Mouse (Mus musculus) forebrain, embryonic 14.5 days (tissue): ENCODE measurements around the gene Faap100. TPM values are rescaled to one million over a fixed set of nuclear protein-coding genes. Genes with fewer than 3 reads are reported as not detected.
"Not testable (repeated sequence)": the region's sequence is repeated elsewhere in the genome, so short reads cannot be mapped to it uniquely, and the experiment has no call there.

Source experiments
- ATAC-seq: fragments of 200-750 bp; cut with Nextera tagmentation; 2 replicates; pipeline ENCODE4 v1.8.0; 2017; ENCODE audit warnings: mild to moderate bottlenecking, moderate library complexity
- DNase-seq: peaks from one replicate; pipeline ENCODE4 v3.0.0-alpha.2; 2015; ENCODE audit warnings: low spot score
- H3K27ac ChIP-seq: fragments of 300-500 bp; sonication (generic); 2 replicates; pipeline ENCODE4 v1.5.1; 2014; ENCODE audit warnings: low read depth, mild to moderate bottlenecking, control low read depth, low read length, moderate library complexity
- H3K27me3 ChIP-seq: fragments of 300-500 bp; sonication (generic); replicated peaks from 2 replicates; pipeline ENCODE4 v1.6.1; 2014; ENCODE audit warnings: low read length, control low read depth, mixed read lengths; ENCODE audit not compliant: control insufficient read depth, insufficient read depth
- H3K36me3 ChIP-seq: fragments of 300-500 bp; sonication (generic); 2 replicates; pipeline ENCODE4 v1.6.1; 2014; ENCODE audit warnings: low read length, control low read depth; ENCODE audit not compliant: control insufficient read depth, insufficient read depth
- H3K4me1 ChIP-seq: fragments of 300-500 bp; sonication (generic); 2 replicates; pipeline ENCODE4 v1.6.1; 2014; ENCODE audit warnings: antibody characterized with exemption, low read length, control low read depth; ENCODE audit not compliant: control insufficient read depth, insufficient read depth
- H3K4me2 ChIP-seq: fragments of 300-500 bp; sonication (generic); 2 replicates; pipeline ENCODE4 v1.6.1; 2014; ENCODE audit warnings: mild to moderate bottlenecking, control low read depth, low read length
- H3K4me3 ChIP-seq: fragments of 300-500 bp; sonication (generic); 2 replicates; pipeline ENCODE4 v1.5.1; 2014; ENCODE audit warnings: low read depth, low read length, control low read depth
- H3K9ac ChIP-seq: fragments of 300-500 bp; sonication (generic); 2 replicates; pipeline ENCODE4 v1.6.1; 2014; ENCODE audit warnings: mild to moderate bottlenecking, low read length, control low read depth, moderate library complexity
- H3K9me3 ChIP-seq: fragments of 300-500 bp; sonication (generic); replicated peaks from 2 replicates; pipeline ENCODE4 v1.6.1; 2016; ENCODE audit warnings: low read length, control low read depth, mixed read lengths; ENCODE audit not compliant: control insufficient read depth
- WGBS: fragments of 180-500 bp; shearing (Covaris S2); extraction: QIAGEN DNeasy Blood & Tissue Kit; methylation state at CpG from one replicate; pipeline ENCODE4 v1.1.7; 2014; 5-methylcytosine and 5-hydroxymethylcytosine counted together
- polyA plus RNA-seq: library from polyadenylated mRNA; unstranded; fragments of >200 nt; fragmentation: Nextera tagmentation; extraction: Ambion mirVana; gene quantifications from 2 replicates; pipeline ENCODE4 v1.2.1, GENCODE M21; 2014

Faap100 gene
- polyA plus RNA-seq, 1 experiment from 2014 or later, result 51.7 TPM

GRCm38 (mm10) chr11:120350711-120351110 lies 27.9 kb downstream of the Faap100 start:
- H3K27ac ChIP-seq, result peak overlapping the region; percentile 99
- H3K4me1 ChIP-seq, result peaks cover 16% of the 10 kb centered on the region
- peak overlapping the region; percentile 100 for H3K9ac ChIP-seq
- no peaks in the 10 kb centered on the region for H3K27me3 ChIP-seq
- 20% methylated on average over 11 of the region's 11 CpGs for whole genome bisulfite sequencing
- H3K36me3 ChIP-seq, result peaks cover 10% of the 10 kb centered on the region
- peak overlapping the region; percentile 99 for H3K4me2 ChIP-seq
- H3K4me3 ChIP-seq, result peak overlapping the region; percentile 100
- DNase-seq (no peak), ATAC-seq (no peak)
- no peaks in the 10 kb centered on the region for H3K9me3 ChIP-seq

- Histone ChIP-seq H3K4me2 (peak overlapping the region; percentile 99), H3K27me3 (no peaks in the 10 kb centered on the region), H3K27ac (peak overlapping the region; percentile 99), H3K4me3 (peak overlapping the region; percentile 100), H3K9me3 (no peaks in the 10 kb centered on the region), H3K9ac (peak overlapping the region; percentile 100), H3K4me1 (peaks cover 19% of the 10 kb centered on the region), H3K36me3 (peaks cover 15% of the 10 kb centered on the region)
- peak; percentile 90 for DNase-seq
- ATAC-seq, result peak; percentile 58
- WGBS, result under 1% methylated on average over 62 of the region's 68 CpGs
Observed at GRCm38 (mm10) chr11:120349986-120350702, 28.4 kb downstream of the Faap100 start.

GRCm38 (mm10) chr11:120349371-120349985 lies 29.1 kb downstream of the Faap100 start:
- no peaks in the 10 kb centered on the region for H3K9me3 ChIP-seq
- ATAC-seq (0 out of 2 replicates have a peak, but pooled peaks have one; percentile 2), DNase-seq (peak; percentile 51)
- H3K9ac ChIP-seq, result peak overlapping the region; percentile 100
- H3K27me3 ChIP-seq, result no peaks in the 10 kb centered on the region
- peak overlapping the region; percentile 99 for H3K4me2 ChIP-seq
- peak overlapping the region; percentile 100 for H3K4me3 ChIP-seq
- peak overlapping the region; percentile 99 for H3K27ac ChIP-seq
- peaks cover 19% of the 10 kb centered on the region for H3K36me3 ChIP-seq
- 5% methylated on average over 16 of the region's 16 CpGs for WGBS
- H3K4me1 ChIP-seq, result peaks cover 20% of the 10 kb centered on the region

GRCm38 (mm10) chr11:120348684-120349370 lies 29.7 kb downstream of the Faap100 start:
- no peaks in the 10 kb centered on the region for H3K9me3 ChIP-seq
- DNase-seq, result peak; percentile 76
- peak; percentile 21; the same call in 1 of the 2 replicates for ATAC-seq
- peaks cover 20% of the 10 kb centered on the region for H3K4me1 ChIP-seq
- H3K4me2 ChIP-seq, result peak overlapping the region; percentile 99
- H3K36me3 ChIP-seq, result peaks cover 19% of the 10 kb centered on the region
- under 1% methylated on average over 41 of the region's 53 CpGs for WGBS
- peak overlapping the region; percentile 99 for H3K27ac ChIP-seq
- H3K9ac ChIP-seq, result peak overlapping the region; percentile 100
- no peaks in the 10 kb centered on the region for H3K27me3 ChIP-seq
- peak overlapping the region; percentile 100 for H3K4me3 ChIP-seq

GRCm38 (mm10) chr11:120347791-120348683 lies 30.5 kb downstream of the Faap100 start, which contains the start of gene Actg1:
Actg1 (minus strand) TSS chr11:120348542.
- DNase-seq (peak; percentile 96), ATAC-seq (peak; percentile 86)
- H3K27ac ChIP-seq, result peak within 1 kb of the TSS; percentile 99
- H3K27me3 ChIP-seq, result no peaks in the 10 kb centered on the region
- peak within 1 kb of the TSS; percentile 100 for H3K4me3 ChIP-seq
- peak within 1 kb of the TSS; percentile 100 for H3K9ac ChIP-seq
- WGBS, result 5% methylated on average over 59 of the region's 103 CpGs
- peaks cover 16% of the 10 kb centered on the region for H3K4me1 ChIP-seq
- peaks cover 23% of the 10 kb centered on the region for H3K36me3 ChIP-seq
- peak within 1 kb of the TSS; percentile 99 for H3K4me2 ChIP-seq
- no peaks in the 10 kb centered on the region for H3K9me3 ChIP-seq

GRCm38 (mm10) chr11:120347301-120347700 lies 31.3 kb downstream of the Faap100 start:
- Histone ChIP-seq H3K4me1 (peaks cover 11% of the 10 kb centered on the region), H3K4me3 (peak overlapping the region; percentile 100), H3K27me3 (no peaks in the 10 kb centered on the region), H3K9ac (peak overlapping the region; percentile 100), H3K4me2 (peak overlapping the region; percentile 77), H3K27ac (peak overlapping the region; percentile 99; the same call in 1 of the 2 replicates), H3K9me3 (no peaks in the 10 kb centered on the region), H3K36me3 (peaks cover 23% of the 10 kb centered on the region)
- DNase-seq (no peak), ATAC-seq (no peak)
- 6% methylated on average over 9 of the region's 10 CpGs for WGBS

- WGBS, result 73% methylated on average over 10 of the region's 13 CpGs
Observed at GRCm38 (mm10) chr11:120346383-120347034, 32.1 kb downstream of the Faap100 start.

More at GRCm38 (mm10) chr11:120346383-120347034, 32.1 kb downstream of the Faap100 start:
- ATAC-seq, H3K27me3 ChIP-seq, DNase-seq, H3K27ac ChIP-seq, H3K9me3 ChIP-seq: not testable (repeated sequence)
- H3K4me1 ChIP-seq, result peaks cover 11% of the 10 kb centered on the region
- H3K36me3 ChIP-seq, result peaks cover 23% of the 10 kb centered on the region
- H3K9ac ChIP-seq, result peak overlapping the region; percentile 58
- peak overlapping the region; percentile 39 for H3K4me3 ChIP-seq
- H3K4me2 ChIP-seq, result peak overlapping the region; percentile 67
